Mouse (Mus musculus) bone marrow macrophage, adult 2 months (primary cell): ENCODE data around the gene Polr2a.

ENCODE experiments used
- CTCF ChIP-seq: IDR thresholded peaks from 2 replicates; pipeline ENCODE4 v1.5.1; 2012; ENCODE audit warnings: low read depth, mild to moderate bottlenecking, low read length, moderate library complexity
- POLR2A ChIP-seq: IDR thresholded peaks from 2 replicates; pipeline ENCODE4 v1.6.1; 2012; ENCODE audit warnings: mild to moderate bottlenecking, low read depth, low read length, borderline replicate concordance

GRCm38 (mm10) chr11:69687061-69687460 lies 71.4 kb downstream of the Polr2a start:
- TF ChIP-seq POLR2A (no peak), CTCF (no peak)
